In the genomic region with DNA sequence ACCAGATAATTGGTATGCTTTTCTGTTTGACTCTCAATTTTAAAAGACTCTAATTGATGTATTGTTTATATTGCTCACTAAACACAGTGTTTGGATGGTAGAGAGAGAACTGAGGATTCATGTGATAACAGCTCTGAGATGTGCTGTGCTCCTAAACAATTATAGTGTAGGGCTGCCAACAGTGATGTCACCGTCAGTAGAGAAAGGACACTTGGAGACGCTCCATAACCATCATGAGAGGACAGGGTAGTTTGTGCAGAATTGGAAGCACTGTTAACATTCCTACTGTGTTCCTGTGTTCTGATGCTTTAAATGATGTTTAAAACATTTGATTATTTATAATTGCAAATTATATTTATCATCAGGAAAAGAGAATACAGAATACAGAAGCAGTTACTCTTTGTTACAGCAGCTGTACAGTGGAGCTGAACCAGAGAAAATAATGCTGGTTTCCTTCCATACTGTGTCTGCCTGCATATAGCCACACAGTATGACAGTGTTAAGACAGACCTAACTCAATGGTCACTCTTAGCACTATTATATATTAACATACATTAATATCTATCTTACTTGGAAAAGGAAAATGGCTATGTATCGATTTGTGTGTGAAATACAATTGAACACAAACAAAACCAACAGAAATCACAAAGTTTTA, we compare ENCODE assay signal across 10 mouse cellular contexts.
DNase-seq lines count a peak whose midpoint lies in the region; ATAC-seq and TF ChIP-seq lines count a peak whose summit lies in the region.
"Had no signal": no experiment of that assay in that cellular context is flagged by ENCODE, and none has a peak within 500 bp of the region (broad histone marks: within the 10 kb centered on the region; RNA-seq: fewer than 3 reads in every experiment).

No protein-coding gene starts in this region.

- no peaks in the 10 kb centered on the region for H3K9me3 ChIP-seq in intestine, embryonic 15.5 days
- no peaks in the 10 kb centered on the region for H3K9me3 ChIP-seq in intestine, postnatal 0 days (ENCODE audit: control insufficient read depth)
- H3K9me3 ChIP-seq: embryonic facial prominence, embryonic 15.5 days had no signal

- DNase-seq in adipocyte (ENCODE audit: low spot score): peak; percentile 52
- peak; percentile 55 for DNase-seq in cerebellum, adult 8-10 months
- peak; percentile 63 for DNase-seq in layer of hippocampus, adult 9-10 months (ENCODE audit: low spot score)
- no peak for DNase-seq in embryo, embryonic 10.5 days (ENCODE audit: low spot score)
- no peak for DNase-seq in spleen, postnatal 36 days (ENCODE audit: low spot score in 2 of 2)
- DNase-seq in testis, postnatal 10 days (ENCODE audit: low spot score): no peak

- H3K4me3 ChIP-seq in intestine, embryonic 15.5 days (replicated peaks): no peak overlapping the region
- H3K4me3 ChIP-seq in intestine, postnatal 0 days (ENCODE audit: low read depth, low read length): no peak overlapping the region
- H3K4me3 ChIP-seq: embryonic facial prominence, embryonic 15.5 days had no signal

- H3K4me1 ChIP-seq in intestine, embryonic 15.5 days (replicated peaks): no peaks in the 10 kb centered on the region
- no peaks in the 10 kb centered on the region for H3K4me1 ChIP-seq in intestine, postnatal 0 days (replicated peaks; ENCODE audit: control insufficient read depth, insufficient read depth, low read length)

- ATAC-seq in intestine, embryonic 15.5 days: peak; percentile 63
- no peak for ATAC-seq in intestine, postnatal 0 days
- ATAC-seq: Patski had no signal

- no peaks in the 10 kb centered on the region for H3K27me3 ChIP-seq in intestine, embryonic 15.5 days (replicated peaks)
- no peaks in the 10 kb centered on the region for H3K27me3 ChIP-seq in intestine, postnatal 0 days (replicated peaks; ENCODE audit: control insufficient read depth, insufficient read depth, low read length)
- H3K27me3 ChIP-seq: embryonic facial prominence, embryonic 15.5 days; Patski had no signal

- no peak overlapping the region for H3K9ac ChIP-seq in intestine, embryonic 15.5 days
- H3K9ac ChIP-seq in intestine, postnatal 0 days (ENCODE audit: low read depth, low read length): no peak overlapping the region
- H3K9ac ChIP-seq: embryonic facial prominence, embryonic 15.5 days had no signal

- WGBS in intestine, embryonic 15.5 days: 62% methylated on average over 3 of the region's 3 CpGs
- 71% methylated on average over 3 of the region's 3 CpGs for WGBS in intestine, postnatal 0 days

- no peaks in the 10 kb centered on the region for H3K36me3 ChIP-seq in intestine, embryonic 15.5 days
- no peaks in the 10 kb centered on the region for H3K36me3 ChIP-seq in intestine, postnatal 0 days (ENCODE audit: control insufficient read depth, insufficient read depth)
- H3K36me3 ChIP-seq: embryonic facial prominence, embryonic 15.5 days had no signal

- H3K27ac ChIP-seq in intestine, embryonic 15.5 days: no peak overlapping the region
- no peak overlapping the region for H3K27ac ChIP-seq in intestine, postnatal 0 days (ENCODE audit: low read depth, low read length)
- H3K27ac ChIP-seq: embryonic facial prominence, embryonic 15.5 days had no signal

- no peak for TF ChIP-seq CTCF in intestine, postnatal 0 days (IDR thresholded peaks at IDR 0.05; ENCODE audit: low read depth)

- no peak overlapping the region for H3K4me2 ChIP-seq in intestine, embryonic 15.5 days (replicated peaks)
- H3K4me2 ChIP-seq in intestine, postnatal 0 days (replicated peaks; ENCODE audit: low read depth): no peak overlapping the region
- H3K4me2 ChIP-seq: embryonic facial prominence, embryonic 15.5 days had no signal

Comparison
In these comparisons a context has a peak if more than half of its experiments do, and no peak if none do; other contexts are left out.
1. DNase-seq: peak in adipocyte (single experiment), cerebellum, adult 8-10 months (single experiment) and layer of hippocampus, adult 9-10 months (single experiment); none in embryo, embryonic 10.5 days (single experiment), spleen, postnatal 36 days (0 of 2) and testis, postnatal 10 days (single experiment).